Mouse (Mus musculus) retina, postnatal 7 days (tissue): ENCODE measurements around the gene Dnm3.
"Not testable (repeated sequence)": the region's sequence is repeated elsewhere in the genome, so short reads cannot be mapped to it uniquely, and the experiment has no call there.

ENCODE experiments used
- DNase-seq: peaks from one replicate; pipeline ENCODE4 v3.0.0-alpha.2; 2012; ENCODE audit warnings: low read depth, low spot score

Gene Dnm3

DNA sequence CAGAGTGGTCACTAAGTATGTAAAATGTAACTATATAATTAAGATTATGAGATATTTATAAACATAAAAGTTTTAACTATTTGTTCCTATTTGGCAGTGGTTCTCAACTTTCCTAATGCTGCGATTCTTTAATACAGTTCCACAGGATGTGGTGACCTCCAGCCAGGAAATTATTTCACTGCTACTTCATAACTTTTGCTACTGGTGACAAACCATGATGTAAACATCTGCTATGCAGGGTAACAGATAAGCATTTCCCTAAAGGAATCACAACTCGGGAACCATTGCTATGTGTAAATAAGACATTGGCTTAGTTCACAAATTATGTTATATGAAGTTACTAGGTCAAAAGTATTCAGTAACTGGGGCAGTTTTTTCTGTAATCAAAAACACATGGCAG lies 48.9 kb downstream of the Dnm3 start:
- DNase-seq: no peak

DNA sequence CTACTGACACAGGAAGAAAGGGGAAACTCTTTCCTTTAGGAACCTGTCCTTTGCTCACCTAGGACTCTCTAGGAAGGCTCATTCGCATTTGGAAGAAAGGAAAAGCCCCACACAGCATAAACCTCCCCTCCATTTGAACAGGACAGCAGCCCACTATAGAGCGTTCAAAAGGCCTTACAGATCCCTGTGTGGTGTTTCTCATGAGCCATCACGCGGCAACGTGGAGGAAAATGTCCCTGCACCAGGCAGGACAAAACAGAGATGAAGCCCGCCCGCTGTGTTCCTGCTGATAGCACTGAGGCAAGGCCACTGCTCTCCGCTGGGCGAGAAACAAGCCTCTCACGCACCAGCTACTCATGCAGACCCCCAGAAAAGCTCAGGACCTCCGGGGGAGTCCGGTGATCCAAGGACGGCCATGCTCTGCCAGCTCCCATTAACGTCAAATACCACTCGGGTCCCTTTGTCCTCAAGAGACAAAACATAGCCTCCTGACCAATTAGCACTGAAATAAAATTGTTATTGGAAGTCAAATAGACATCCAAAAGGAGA lies 51.8 kb downstream of the Dnm3 start:
- DNase-seq: peak; percentile 11

DNA sequence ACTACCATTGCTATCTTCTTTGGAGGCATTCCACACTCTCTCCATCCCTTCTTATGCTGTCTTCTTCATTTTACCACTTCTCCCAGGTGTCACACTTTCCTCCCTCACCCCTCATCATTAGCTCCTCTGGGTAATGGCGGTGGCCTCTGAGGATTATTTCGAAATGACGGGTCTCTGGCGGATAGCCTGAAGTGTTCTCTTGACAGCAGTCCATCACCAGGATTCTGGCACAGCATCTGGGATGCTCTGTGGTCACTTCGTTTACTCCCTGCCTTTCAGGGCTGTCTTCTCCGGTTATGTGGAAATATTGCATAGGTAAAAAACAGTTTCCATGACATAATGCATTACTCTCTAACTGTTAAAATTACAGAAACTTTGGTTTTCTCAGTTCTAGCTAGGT lies 55.0 kb downstream of the Dnm3 start:
- DNase-seq: no peak

DNA sequence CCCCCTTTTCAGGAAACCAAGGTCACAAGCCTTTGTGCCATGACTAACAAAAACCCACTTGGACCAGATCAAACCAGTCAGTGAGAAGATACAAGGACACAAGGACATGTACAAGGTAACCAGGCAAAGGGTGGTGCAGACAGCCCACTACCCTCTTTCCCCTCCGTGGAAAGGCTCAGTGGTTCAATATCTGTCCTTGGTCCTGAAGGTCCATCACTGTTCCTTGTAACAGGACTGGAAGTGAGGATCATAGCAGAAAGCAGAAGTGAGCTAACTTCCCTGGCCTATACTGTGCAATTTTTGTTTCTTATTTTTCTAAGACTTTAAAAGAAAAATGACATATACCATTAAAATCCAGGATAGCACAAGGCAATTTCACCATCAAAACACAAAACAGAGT lies 64.0 kb downstream of the Dnm3 start:
- no peak for DNase-seq

DNA sequence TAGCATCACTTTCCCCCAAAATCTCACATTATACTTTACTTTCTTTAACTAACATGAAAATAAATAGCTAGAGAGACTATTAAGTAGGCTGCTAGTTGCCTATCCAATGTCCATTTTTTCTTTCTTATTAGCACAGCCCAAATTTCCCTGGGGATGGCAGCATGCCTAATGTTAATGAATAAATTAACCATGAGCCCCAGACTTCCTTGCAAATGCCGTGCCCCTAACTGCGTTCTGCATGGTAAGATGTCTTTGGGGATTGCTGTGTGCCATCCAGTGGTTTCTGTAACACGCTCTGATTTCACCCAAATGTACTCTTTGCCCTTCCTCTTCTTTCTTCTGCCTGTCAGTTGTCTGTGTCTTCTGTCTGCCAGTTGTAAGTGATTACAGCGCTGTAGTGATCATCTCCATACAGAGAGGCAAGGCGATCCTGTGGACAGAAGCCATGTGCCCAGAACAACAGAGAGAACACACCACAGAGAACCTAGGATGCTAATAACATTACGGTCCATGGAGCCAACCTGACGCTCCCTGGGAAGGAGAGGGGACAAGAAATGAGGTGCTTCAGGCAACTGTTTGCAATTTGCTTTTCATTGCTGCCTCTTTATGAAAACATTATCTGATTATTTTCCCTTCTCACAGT lies 64.9 kb downstream of the Dnm3 start:
- no peak for DNase-seq

DNA sequence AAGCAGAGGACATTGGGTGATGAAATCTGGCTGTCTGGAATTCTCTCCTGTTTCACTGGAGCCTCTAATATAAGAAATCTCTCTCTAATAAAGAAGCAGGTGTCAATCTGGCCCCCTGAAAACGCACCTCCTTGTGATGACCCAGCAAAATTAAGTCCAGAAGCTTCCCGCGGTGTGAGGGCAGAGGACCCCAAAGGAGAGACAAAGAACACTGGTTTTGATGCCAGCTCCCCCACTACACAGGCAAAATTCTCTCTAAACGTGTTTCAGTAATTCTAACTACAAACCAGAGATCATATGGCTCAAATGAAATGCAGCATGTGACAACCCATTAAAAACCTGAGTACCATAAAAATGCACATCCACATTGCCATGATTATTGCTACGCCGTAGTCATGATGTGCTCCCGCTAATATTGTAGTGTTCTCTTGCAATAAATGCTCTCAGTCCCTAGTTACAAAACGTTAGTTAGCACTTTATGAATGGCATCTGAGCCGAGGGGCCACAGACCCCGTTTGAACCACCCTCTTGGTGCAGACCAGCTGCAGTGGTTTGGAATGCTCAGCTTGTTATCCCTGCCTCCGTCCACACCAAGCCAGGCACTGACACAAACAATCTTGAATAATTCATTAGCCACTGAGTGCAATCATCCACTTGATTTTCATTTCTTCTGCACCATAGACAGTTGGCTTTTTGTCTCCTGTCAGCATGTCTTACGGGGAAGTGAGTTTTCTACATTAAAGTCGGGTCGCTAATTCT lies 67.4 kb downstream of the Dnm3 start:
- DNase-seq: no peak

DNA sequence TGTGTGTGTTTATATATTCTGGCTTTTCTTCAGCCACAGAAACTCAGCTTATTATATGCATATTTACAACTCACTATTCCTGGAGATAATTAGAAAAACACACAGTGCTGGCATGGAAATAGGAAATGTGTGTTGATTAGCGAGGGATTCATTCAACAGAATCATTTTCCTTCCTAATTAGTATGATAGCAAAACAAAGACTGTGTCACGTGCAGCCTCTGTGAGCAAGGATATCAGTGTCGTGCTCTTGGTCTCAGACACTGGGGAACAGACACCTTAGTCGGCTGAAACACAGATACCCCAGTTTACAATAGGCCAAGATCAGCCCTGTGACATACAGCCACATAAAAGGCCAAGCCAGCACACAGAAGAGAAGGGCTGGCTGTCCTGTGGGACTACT lies 83.3 kb downstream of the Dnm3 start:
- no peak for DNase-seq

DNA sequence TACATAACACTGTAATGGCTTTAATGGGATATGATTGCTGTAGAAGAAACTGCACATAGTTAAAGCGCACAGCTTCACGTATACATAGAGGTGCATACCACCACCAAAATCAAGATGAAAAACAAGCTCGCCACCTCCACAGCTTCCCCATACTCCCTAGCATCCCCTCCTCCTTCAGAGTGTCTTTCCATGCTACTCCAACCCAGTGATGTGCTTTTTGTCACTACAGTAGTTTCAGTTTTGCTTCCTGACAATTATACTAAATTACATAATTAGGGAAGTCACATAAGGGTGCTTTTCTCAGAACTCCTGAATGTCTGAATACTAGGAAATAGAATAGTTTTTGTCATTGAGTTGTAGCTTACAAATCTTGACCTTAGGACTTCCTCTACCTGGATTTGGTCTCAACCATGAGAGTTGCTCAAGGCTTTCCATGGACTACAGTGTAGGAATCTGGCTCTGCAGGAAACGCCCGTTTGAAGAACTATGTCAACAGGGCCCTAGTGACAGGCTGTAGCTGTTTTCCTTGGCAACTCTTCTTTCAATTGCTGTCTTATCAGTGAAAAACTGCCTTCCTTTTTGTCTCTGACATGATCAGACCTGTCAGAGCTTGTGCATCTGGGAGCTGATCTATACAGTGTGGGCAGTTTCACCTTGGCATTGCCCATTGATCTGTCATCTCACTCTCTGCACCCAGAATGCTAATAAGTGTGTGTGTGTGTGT lies 89.2 kb downstream of the Dnm3 start:
- DNase-seq: no peak

DNA sequence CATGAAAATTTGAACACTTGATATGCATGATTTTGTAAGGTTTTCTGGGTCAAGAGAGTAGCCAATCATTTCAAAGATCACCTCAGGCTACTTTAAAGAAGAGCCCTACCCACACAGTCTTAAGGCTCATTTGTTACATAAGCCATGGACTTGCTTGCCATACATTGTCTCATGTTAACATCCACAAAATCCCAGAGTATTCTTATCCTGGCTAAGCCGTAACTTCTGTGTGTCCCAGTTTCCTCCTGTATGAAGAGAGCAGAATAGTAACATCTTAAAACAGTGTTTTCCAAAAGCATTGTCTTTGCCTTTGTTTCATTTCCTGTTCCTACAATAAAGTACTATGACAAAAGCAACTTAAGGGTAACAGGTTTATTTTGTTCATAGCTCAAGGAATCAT lies 104.8 kb downstream of the Dnm3 start:
- DNase-seq: not testable (repeated sequence)

DNA sequence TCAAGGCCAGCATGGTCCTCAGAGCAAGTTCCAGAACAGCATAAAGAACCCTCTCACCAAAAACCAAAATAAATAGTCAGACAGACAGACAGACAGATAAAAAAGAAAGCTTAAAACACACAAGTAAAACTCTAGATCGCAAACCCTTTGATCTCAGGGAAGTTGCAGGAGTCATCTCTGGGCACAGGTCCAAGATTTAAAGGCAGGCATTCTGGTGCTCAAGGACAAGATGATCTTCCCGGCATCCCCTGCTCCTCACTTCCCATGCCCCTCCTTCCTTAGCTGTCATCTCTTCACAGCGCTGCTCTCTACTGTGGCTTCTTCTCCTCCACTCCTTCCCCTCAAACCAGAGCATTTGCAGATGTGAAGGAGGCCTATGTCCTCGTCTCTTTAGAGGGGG lies 108.1 kb downstream of the Dnm3 start:
- DNase-seq: no peak

DNA sequence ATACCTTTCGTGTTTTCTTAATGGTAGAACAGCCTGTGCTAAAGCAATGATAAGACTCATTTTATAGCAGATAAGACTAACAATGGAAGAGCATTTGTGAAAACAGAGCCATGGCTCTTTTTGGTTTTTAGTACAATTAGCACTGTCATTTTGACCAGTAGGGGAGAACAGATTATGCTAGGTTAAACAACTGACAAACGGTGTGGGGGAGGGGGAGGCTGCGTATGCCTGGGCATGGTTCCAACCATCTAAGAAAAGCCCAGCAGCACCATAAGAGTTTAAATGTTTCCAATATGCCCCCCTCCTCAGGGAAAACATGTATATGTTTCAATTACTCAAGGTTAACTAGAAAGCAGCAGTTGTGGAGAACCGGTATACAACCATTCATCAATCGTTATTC lies 115.9 kb downstream of the Dnm3 start:
- DNase-seq: no peak

DNA sequence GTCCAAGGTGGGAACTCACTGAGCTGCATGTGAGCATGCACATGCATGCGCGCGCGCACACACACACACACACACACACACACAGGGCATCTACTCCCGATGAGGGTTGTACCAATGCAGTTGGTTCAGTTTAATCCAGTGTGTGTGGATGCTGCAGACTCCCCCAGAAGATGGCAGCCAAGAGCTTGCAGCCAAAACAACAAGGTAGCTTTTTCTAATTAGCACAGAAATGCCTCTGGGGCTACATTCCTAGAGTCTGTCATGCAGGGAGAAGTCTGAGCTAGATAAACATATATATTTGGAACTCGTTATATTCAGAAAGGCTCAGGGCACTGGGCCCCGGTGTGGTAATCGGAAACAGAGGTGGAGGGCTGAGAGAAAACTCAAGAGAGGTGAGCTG lies 118.6 kb downstream of the Dnm3 start:
- DNase-seq: peak; percentile 49

DNA sequence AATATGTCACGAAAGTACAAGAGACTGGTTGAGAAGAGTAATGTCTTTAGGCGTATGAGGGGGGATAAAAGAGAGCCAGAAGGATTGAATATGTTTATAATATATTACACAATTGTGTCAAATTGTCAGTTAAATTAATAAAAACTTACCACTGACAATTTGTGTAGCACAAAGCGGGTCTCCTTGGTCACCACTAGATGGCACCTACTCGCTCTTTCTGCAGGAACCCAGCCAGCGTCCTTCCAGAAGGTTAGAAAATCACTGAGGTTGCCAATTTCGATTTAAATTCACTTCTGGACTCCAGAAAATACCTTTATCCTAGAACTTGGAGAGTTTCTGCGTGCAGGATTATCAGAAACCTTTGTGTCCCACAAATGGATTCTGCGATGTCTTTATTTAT lies 119.8 kb downstream of the Dnm3 start:
- peak; percentile 39 for DNase-seq

DNA sequence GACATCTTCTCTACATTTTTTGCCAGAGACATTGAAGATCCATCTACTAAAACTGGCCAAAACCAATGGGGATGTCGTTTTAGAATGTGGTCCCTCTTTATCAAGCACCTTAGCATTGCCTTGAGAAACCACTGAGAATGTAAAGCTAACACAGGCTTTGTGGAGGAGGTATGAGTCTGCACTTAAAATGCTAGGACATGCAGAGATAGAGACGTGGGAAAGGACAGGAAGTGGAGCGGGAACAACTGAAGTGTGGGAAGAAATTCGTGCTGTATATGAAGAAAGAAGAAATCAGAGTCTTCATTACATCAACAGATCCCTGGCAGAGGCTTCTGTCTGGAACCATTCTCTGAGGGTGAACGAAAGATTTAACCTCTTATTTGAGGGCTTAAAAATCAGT lies 121.4 kb downstream of the Dnm3 start:
- DNase-seq: no peak

DNA sequence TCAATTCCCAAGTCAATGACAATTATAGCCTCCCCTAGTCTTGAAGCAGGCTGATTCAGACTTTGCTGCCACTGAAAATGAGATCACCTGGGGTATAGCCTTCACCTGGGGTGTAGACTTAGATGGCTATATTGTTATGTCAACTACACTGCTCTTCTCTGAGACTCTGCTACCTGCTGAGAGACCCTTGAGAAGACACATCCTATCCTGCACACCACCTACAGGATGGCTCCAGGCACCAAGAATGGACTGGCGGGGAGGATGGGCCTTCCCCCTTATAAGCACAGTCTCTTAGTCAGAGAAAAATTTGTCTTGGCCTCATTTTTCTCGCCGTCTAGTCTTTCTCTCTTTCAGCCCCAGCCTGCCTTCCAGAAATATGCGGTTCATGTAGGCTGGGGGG lies 123.1 kb downstream of the Dnm3 start:
- no peak for DNase-seq

DNA sequence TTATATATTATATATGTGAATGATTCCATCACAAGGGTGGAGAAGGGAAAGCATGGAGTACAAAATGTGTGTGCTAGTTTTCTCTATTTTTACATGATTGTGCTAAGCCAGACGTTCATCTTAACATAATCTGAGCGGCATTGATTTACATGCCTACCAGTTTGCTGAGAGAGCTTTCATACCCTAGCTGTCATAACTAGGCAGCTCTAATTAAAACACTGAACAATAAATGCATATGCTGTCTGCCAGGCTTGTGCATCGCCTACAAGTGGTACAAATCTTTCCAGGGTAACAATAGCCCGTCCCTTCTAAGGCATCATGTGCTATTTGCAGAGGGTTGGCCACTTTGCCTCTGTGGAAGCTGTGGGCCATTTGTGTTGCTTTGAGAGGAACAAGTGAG lies 124.0 kb downstream of the Dnm3 start:
- DNase-seq: no peak

DNA sequence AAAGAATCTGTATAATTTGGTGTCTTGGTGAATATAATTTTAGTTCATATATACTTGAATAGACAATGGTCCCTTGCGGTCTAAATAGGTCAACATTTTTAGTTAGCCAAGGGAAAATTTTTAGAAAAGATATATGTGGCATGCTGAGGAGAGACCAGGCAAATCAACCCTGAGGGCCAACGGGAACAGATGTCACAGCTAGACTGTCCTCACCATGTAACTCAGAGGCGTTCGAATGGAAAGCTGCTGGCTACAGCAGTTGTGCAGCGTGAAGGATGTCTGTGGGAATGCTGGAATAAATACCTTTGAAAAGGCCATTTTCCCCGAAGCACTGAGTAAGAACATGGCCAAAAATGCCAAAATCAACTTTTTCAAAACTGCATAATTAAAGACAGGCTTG lies 128.5 kb downstream of the Dnm3 start:
- no peak for DNase-seq

DNA sequence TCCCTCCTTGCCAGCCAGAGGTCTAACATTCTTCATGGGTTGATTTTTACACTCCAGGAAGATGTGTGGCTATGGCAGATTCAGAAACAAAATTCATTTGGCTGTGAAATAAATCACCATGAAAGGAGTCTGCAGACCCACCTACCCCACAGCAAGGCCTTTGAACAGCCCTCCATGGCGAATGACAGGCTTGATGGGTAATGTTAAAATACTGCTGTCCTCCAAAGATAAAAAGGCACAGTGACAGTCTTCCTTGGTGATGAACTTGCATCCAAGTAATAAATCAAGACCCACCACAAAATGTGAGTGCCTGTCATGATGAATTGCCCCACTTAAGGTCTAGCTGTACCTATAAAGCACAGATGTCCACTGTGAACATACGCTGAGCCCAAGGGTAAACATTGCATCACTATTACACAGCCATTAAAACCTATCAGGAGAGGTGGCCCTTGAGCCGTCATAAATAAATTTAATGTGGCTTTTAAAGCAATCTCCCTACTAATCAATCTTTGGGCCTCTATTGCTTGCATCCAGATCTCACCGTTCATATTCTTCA lies 131.3 kb downstream of the Dnm3 start:
- no peak for DNase-seq

DNA sequence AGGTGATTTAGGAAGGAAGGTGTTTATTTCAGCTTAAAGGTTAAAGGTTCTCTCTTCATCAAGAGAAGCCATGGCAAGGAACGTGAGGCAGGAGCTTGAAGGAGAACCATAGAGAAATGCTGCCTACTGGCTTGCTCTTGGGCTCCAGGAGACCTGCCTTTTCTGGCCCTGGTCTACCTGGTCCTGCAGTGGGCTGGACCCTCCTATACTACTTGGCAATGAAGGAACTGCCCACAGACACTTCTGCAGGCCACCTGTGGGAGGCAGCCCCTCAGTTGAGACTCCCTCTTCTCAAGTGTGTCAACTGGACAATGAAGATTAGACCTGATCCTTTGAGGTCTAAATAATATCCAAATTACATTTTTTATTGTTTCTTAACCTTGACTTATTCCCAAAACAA lies 140.7 kb downstream of the Dnm3 start:
- DNase-seq: no peak

DNA sequence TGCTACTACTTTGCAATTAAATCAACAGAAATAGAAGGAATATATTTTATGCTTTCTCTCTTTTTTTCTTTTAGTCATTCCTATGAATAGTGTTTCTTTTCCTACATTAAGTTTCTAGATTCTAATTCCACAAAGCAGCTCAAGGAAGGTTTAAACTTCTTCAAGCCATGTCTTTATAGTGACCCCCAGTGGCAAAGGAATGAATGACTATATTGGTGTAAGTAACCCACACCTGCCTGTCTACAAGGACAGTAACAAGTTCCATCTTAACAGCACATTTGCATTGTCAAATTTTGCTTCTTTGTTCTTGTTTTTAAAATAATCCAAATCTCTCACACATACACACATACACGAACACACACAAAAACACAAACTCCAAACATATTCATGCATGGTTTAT lies 141.2 kb downstream of the Dnm3 start:
- DNase-seq: no peak

DNA sequence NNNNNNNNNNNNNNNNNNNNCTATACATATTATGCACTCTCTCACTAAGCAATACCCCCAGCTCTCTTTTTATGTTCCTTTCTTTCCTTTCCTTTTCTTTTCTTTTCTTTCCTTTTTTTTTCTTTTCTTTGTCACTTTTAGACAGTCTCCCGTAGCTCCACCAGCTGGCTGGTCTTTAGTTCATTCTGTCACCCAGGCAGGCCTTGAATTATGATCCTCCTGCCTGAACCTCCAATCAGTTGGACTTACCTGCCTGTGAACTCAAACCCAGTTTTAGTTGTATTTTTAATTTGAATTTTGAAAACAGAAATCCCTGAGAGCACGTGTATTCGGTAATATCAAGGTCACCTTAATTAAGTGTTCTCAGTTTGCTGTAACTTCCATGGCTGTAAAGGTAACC lies 141.6 kb downstream of the Dnm3 start:
- no peak for DNase-seq

DNA sequence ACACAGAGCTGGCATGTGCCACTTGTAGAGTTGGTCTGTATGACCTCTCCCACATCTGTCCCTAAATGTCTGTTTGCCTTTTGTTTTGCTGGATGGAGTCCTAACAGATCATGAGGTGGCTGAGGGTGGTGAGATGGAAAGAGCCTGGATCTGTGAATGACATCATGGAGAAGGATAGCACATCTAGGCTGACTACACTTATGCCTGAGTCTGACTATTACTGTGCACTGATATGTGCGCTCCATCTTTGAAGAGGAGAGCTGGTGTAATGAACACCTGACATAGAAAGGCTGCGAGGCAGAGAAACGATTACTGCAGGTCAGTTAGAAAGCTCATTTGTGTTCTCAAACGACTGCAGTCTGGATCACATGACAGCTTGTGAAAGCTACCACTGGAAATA lies 149.2 kb downstream of the Dnm3 start:
- DNase-seq: no peak
